Mouse (Mus musculus) adrenal gland, adult 18-20 months (tissue): ENCODE measurements at regions not wholly inside any gene's neighbourhood (a gene's known extent, or its start where the extent isn't known, plus 50 kb on each side); places are given as distances from the start of the nearest gene placed in this dataset.

Experiments
- DNase-seq, 2 experiments: peaks; one replicate each; pipeline ENCODE4 v3.0.0; 2021 to 2022; ENCODE audit warnings: low spot score in 2 of 2

DNA sequence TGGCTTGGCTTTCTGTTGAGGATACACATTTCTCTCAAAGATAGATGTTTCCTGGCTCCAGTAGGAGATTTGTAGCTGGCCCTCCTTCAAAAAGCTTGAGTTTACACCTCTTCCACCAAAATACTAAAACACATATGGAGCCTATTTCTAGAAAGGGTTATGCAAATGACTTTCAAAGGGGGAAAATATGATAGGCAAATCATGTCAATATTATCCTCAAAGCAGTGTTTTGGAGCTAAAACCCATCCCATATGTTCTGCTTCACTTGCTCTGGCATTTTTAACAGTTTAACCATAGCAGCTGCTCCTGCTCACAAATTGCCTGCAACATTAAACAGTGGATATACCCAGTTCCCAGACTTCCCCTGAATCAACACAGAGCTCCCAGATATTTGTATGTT lies 525.5 kb upstream of the Pappa start:
- DNase-seq = no peak

DNA sequence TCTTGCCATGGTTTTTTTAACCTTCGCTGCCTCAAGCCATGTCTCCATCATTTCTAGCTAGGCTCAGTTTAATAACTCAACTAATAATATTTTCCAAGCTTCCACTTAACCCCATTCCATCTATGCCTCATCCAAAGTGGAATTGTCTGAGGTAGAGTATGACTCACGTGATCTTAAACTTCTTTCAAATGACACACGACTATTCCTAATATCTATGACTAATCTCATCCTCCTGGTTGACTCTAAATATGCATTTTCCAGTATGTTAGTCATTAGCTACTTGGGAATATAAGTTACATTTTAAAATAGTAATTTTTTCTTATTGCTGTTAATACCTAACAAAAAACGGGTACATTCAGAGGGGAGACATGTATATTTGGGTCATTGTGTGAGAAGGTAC lies 524.8 kb upstream of the Pappa start:
- DNase-seq = no peak

DNA sequence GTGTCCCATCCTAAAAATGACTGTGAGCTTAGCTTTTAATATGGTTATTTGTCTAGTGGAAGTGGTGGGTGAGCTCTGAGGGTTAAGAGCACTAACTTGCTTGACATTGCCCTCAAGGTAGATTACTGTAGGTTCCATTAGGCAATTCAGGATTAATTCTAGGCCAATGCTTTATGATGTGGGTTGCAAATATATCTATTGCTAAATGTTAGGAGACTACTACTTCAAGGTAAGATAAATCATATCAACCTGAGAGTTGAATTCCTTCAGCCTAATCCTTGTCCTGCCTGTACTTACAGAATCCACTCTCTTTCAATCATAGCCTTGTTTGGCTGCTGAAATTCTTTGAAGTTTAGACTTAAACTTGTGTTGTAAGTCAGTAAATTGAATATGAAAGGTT lies 501.2 kb upstream of the Pappa start:
- DNase-seq = no peak

DNA sequence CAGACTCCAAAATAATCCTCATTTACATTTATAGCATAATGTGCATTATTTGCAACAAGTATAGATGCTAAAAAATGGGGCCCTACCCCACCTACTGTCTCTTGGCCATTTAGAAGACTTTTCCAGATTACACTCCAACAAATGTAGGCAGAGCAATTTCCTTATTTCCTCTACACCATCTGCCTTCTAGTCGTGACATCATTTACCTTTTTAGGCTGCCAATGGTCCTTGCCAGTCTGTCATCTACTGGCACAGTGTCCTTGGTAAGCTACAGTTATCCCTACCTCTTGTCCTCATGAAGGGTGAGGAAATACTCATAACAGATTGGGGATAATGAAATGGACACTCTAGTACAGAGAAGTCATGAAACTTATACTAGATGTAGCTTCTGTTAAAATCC lies 491.8 kb upstream of the Pappa start:
- DNase-seq = no peak

DNA sequence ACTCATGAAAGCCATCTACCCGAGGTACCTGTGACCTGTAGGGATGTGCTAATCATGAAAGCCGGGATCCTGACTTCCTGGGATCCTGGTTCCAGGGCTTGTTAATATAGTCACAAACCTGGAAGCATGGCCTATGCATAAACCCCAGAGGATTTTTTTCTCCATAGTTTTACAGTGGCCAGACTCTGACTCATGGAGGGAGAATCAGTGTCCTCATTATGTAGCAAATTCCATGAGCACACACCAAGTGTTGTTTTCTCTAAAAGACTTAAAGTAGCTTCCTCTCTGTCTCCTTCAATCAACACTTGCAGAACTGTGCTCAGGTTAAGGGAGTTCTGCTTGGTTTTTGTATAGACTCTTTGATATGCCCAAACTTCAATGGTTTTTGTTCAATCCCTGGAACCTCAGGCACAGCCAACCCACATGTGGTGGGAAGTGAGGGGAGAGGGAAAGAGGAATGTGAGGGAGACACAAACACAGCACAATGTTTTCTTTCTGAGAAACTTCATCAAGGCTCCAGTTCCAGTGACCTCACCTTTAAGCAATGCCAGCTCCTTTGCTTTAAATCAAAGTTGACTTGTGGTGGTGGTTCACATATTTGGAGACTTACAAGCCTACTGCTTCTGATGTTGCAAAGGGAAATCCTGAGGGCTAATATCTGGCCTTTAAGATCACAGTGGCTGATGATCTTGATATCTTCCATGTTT lies 488.6 kb upstream of the Pappa start:
- no peak for DNase-seq

DNA sequence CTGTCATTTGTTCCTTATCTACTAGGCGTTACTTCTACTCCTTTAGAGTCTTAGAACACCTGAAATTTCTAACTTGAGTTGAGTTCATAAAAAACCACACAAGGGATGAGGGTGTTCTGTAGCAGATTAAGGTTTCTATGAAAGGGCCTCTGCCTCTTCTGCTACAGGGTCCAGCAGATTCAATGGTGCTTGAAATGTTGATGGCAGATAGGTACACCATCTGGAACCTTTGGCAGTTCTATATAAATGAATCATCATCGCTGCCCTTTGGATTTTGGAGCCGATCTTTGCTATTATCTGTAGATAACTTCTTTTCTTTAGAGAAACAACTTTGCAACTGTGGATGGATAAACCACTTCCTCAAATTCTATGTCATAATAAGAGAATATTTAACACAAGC lies 483.9 kb upstream of the Pappa start:
- no peak for DNase-seq

- DNase-seq = no peak
These were observed 483.0 kb upstream of the Pappa start for GRCm38 (mm10) chr4:64640976-64641375.

GRCm38 (mm10) chr4:64645141-64645540 lies 478.8 kb upstream of the Pappa start:
- no peak for DNase-seq

DNA sequence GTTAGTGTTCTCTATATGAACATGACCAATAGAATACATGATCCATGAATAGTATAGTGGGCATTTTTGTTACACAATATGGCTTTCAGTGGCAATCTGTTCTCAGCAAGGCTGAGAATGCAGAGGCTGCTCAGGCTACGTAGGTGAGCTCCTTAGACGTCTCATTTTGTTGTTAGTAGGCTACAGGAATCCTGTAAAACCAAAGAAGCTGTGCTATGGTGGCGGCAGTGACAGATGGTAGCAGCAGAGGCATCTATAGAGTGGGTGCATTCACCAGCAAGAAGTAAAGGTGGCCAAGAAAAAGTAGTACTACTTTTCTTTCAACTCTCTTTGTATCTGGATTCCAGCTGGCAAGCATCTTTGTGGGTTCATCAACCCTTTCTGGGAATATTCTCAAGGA lies 469.8 kb upstream of the Pappa start:
- no peak for DNase-seq

GRCm38 (mm10) chr4:64655534-64655933 lies 468.4 kb upstream of the Pappa start:
- DNase-seq = no peak

GRCm38 (mm10) chr4:64663722-64664121 lies 460.3 kb upstream of the Pappa start:
- no peak for DNase-seq

DNA sequence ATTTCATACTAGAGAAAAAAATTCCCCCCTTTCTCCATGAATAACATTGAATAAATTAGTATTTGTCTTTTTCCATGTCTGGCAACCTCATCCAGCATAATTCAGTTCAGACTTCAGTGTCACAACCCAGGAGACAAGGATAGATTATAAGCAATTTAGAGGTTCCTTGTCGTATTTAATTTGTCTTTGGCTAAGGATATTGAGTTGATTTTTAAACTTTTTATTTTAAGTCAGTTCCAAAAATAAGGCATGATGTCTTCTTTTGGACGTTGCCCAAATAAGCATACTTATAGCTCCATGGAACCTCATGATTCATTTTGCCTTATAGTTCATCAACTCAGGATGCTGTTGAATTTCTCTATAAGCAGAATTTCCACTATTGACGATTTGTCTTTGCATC lies 456.0 kb upstream of the Pappa start:
- no peak for DNase-seq

- DNase-seq = no peak
These were observed 454.3 kb upstream of the Pappa start for GRCm38 (mm10) chr4:64669722-64670121.

DNA sequence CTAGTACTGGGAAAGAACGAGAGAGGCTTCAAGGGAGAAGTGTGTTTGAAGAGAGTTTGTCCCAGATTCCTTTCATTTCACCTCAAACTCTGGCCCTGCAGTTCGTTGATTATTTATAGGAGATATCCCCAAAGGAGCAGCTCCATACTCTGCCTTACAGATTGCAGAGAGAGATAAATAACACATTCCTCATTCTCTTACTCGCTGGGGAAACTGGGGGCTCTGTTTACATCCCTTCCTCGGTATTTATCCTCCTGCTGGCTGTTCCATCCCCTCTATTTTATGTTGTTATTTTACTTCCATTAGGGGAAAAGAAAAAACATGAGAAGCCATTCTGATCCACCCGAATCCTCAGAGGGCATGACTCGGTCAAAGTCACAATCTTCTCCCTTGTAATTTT lies 447.5 kb upstream of the Pappa start:
- DNase-seq = no peak

GRCm38 (mm10) chr4:64676881-64677280 lies 447.1 kb upstream of the Pappa start:
- DNase-seq = no peak

DNA sequence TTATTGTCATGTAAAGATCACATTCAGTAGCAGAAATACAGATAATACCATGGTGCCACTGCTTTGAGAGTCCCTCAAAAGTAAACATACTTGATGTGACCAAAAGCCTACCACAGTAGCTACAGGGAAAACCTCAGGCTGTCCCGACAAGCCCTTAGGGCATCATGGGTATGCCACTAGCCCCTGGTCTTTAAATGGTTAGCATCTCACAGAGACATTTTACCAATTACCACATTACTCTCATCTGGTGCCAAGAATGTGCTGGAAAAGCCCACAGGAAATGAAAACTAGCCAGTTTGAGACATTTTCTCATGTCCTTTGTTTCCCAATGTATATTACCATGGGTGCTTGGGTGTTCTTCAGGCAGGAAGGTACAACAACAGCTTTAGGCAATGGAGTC lies 439.3 kb upstream of the Pappa start:
- no peak for DNase-seq

DNA sequence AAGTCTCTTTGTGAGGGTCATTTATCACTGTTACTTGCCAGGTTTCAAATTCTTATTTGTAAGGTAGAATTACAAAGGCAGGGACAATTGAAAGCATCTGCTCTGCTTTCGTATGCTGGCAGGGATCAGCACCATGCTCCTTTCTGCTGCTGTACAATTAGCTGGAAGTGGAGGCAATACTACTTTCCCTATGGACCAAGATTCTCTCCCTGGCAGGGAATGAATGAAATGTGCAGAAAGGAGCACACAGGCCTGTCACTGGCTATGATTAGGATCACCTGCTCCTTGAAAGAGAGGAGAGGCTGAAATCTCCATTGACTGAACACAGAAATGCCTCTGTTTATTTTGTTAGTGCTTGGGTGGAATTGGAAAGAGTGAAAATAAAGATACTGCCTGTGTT lies 427.8 kb upstream of the Pappa start:
- DNase-seq = no peak

- no peak for DNase-seq
These were observed 400.7 kb upstream of the Pappa start for GRCm38 (mm10) chr4:64723296-64723695.

DNA sequence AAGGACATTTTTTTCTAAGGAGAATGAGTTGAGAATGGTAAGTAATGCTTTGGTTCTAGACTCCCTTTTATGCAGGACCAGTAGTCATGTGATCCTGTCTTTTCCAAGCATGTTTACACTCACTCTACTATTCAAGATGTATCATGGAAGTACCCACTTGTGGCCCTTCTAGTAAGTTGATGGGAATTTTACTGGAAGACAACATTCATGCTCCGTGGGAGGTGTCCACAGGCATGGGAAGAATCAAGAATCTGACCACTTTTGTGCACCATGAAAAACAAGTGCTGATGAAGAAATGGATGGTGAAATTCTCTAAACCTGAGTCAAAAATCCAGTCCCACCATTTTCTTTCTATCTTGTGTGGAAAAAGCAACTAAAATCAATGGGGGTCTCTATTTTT lies 399.1 kb upstream of the Pappa start:
- no peak for DNase-seq

DNA sequence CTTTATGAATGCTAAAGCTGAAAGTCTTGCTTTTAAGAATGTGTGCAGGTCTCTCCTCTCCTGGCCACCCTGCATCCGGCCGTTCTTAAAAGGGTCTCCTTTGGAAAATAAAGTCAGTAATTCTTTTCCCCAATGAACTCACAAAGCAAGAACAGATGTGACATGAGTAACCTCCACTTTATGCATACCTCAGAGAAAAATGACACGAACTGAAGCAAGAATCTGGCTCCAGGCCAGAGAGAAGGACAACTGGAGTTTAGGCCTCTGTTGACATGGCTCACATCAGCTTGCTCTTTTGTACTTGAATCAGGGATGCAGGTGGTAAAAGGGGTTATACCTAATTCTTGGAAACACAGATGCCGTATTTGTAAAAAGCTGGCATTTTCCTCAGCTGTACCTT lies 368.0 kb upstream of the Pappa start:
- no peak for DNase-seq

DNA sequence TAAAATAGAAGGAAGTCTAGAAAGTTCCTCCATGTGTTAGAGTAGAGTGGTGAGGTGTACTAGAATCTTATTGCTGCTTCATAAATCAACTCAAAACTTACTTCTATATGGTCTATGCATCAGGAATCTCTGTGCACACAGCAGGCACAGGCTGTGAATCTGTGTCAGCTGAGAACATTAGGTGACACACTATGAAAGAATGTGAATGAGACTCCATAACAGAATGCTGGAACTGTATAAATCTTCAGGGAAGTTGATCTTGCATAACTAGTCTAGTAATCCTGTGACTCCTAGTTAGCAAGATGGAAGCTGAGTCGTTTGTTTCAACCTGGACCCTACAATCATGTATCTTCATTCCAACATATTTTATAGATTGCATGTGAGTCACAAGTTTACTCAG lies 355.4 kb upstream of the Pappa start:
- no peak for DNase-seq

- no peak for DNase-seq
These were observed 320.1 kb upstream of the Pappa start for GRCm38 (mm10) chr4:64803886-64804285.

DNA sequence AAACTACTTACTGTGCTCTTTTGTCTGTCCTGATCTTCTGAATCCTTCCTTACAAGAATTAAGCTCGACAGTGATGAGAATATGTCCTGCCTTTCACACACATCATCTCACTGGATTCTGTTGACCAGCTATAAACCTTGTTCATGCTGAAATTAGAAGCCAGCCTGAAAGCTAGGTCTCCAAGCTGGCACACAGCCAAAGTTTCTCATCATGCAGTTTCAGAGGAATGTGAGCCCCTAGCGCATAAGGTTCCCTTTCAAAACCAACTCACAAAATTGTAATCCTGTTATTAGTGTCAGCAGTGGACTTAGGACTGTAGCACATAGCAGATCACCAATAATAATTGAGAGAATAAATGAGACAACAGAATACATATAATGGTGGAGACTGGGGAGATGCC lies 319.0 kb upstream of the Pappa start:
- no peak for DNase-seq

DNA sequence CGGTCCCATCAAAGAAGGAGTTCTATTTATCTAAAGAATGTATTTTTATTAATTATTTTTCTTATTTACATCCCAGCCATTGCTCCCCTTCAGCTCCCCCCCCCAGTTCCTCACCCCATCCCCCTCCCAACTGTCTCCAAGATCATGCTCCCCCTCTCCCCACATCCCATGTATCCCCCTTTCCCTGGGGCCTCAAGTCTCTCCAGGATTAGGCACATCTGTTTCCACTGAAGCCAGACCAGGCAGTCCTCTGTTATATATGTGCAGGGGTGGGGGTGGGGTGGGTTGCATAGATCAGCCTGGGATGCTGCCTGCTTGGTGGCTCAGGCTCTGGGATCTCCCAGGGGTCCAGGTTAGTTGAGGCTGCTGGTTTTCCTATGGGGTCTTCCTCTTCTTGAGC lies 316.8 kb upstream of the Pappa start:
- DNase-seq = no peak
